Mouse (Mus musculus): ENCODE results near the gene Dhx15. TPM values are rescaled to one million over a fixed set of nuclear protein-coding genes. Genes with fewer than 3 reads are reported as not detected.

Gene Dhx15
- polyA plus RNA-seq, 1 experiment from 2014 or later = 62.6 TPM

- Histone ChIP-seq H3K9me3 (ENCODE audit: low read length) (no peaks in the 10 kb centered on the region), H3K4me2 (replicated peaks; ENCODE audit: low read depth, low read length) (no peak overlapping the region), H3K36me3 (ENCODE audit: insufficient read depth, low read length) (no peaks in the 10 kb centered on the region), H3K27me3 (replicated peaks; ENCODE audit: insufficient read depth, low read length) (peaks cover 37% of the 10 kb centered on the region), H3K27ac (ENCODE audit: low read length) (no peak overlapping the region), H3K4me1 (ENCODE audit: insufficient read depth, low read depth, low read length) (peaks cover 20% of the 10 kb centered on the region; the same call in 1 of the 2 replicates), H3K4me3 (ENCODE audit: low read depth, low read length) (no peak overlapping the region), H3K9ac (replicated peaks; ENCODE audit: low read depth) (no peak overlapping the region)
- TF ChIP-seq CTCF (IDR thresholded peaks at IDR 0.05) = no peak
- no peak for TF ChIP-seq EP300 (IDR thresholded peaks at IDR 0.05)
- 62% methylated on average over 10 of the region's 10 CpGs for WGBS
- no peak for DNase-seq (ENCODE audit: low spot score)
- ATAC-seq = no peak
Observed at GRCm38 (mm10) chr5:52110808-52111663, 79.3 kb downstream of the Dhx15 start.

Small RNA genes within 50 kb of the gene (microRNA-seq; reads per million reads assigned to microRNA genes)
- gene Mir6417 = not detected

Other genes starting within 250 kb of the Dhx15 start
- 11.9 and 16.8 TPM in 2 replicates for gene Sod3, start 173.3 kb upstream of the Dhx15 start, polyA plus RNA-seq (2015; fragmentation: Nextera tagmentation; extraction: Ambion mirVana)

Measured in lung, postnatal 0 days (tissue).